Mouse (Mus musculus) gastrocnemius, postnatal 14 days (tissue): ENCODE measurements at regions not wholly inside any gene's neighbourhood (a gene's known extent, or its start where the extent isn't known, plus 50 kb on each side); places are given as distances from the start of the nearest gene placed in this dataset.

Experiments
- DNase-seq: peaks from one replicate; pipeline ENCODE4 v3.0.0; 2021; ENCODE audit warnings: mixed read lengths
- intact Hi-C: fragments of 180-260 bp; cut with DNase I; formaldehyde crosslinking; loops from one replicate; pipeline ENCODE4 v1.15.1; 2025; ENCODE audit warnings: low total_unique reads

GRCm38 (mm10) chr8:41878029-41878748, 461.3 kb upstream of the Frg1 start:
- intact Hi-C loops: no loop called here
- DNase-seq: no peak

GRCm38 (mm10) chr8:41869681-41870356, 452.9 kb upstream of the Frg1 start:
- DNase-seq: no peak
- intact Hi-C loops: no loop called here

- DNase-seq: no peak
- intact Hi-C loops: no loop called here
Observed at GRCm38 (mm10) chr8:41860918-41861317, 444.0 kb upstream of the Frg1 start.

- DNase-seq: no peak
- intact Hi-C loops: no loop called here
Observed at GRCm38 (mm10) chr8:41831713-41832112, 414.8 kb upstream of the Frg1 start.

DNA sequence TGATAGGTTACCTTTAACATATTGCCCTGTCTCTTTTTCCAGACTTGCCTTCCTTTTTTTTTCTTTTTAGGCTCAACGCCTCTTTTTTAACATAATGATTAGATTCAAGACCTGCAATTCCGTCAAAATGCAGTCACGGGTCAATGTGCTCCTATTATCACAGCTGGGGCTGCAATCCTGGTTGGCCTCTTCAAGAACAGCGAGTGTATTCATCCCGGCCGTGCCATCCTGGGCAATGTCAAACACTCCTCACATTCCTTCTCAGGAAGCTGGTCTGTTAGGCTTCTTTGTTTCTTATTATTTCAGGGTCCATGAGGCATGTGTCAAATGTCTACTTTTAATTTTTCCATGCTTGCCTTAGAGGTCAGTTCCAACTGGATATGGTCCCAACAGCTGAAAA, 413.5 kb upstream of the Frg1 start:
- no peak for DNase-seq
- intact Hi-C loops: no loop called here

GRCm38 (mm10) chr8:41824928-41825327, 408.1 kb upstream of the Frg1 start:
- intact Hi-C loops: no loop called here
- peak; percentile 12 for DNase-seq

DNA sequence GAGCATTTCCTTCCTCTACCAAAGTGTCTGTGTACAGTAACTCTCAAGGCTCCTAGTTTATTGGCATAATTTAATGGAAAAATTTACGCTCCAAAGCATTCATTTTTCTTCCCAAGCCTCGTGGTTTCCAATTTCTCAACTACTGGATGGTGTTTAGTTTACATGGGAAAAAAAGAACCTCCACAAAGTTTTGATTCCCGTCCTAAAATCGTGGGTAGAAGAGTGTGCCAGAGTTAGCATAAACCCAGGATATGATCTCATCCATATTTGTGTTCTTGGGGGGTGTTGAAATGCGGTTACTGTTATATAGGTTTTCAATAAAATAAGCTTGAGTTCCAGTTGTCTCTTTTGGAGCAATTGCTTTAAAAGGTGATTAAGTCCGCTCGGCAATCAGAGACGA, 406.2 kb upstream of the Frg1 start:
- DNase-seq: no peak
- intact Hi-C loops: no loop called here

- intact Hi-C loops: no loop called here
- no peak for DNase-seq
Observed at GRCm38 (mm10) chr8:41821676-41822075, 404.8 kb upstream of the Frg1 start.

- intact Hi-C loops: no loop called here
- DNase-seq: no peak
Observed at GRCm38 (mm10) chr8:41820605-41821395, 403.9 kb upstream of the Frg1 start.

DNA sequence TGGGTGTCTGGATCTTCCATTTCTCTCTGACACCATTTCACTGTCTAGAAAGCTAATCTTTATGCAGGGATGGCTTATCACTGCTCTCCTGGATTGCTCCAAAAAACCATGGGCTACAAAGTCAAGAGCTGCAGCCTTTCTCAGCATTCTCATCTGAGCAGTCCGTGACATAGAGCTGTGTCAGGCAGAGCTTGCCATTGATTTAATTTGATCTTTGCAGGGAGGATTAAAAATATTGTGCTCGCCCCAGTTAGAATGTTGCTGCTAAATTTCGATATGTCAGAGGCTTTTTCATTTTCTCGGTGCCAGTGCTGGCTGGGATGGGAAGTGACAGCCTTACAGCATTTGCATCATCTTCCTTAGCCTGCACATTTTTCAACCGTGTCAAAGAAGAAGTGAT, 401.7 kb upstream of the Frg1 start:
- DNase-seq: no peak
- intact Hi-C loops: no loop called here

DNA sequence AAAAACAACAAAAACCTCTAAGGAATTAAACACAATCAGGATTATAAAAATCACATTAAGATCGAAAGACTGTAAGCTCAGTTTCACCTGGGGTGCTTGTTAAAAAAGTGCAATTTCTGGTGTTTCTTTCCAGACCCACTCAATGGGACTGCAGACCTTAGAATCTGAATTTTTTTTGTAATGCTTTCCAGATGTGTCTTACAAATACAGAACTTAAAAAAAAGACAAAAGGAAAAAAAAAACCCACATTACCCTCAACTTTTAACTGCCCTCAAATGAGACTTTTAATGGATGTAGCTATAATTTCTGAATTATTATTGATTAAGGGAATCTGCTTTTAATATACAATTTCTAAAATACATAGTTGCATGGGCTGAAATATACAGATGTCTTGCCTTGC, 401.2 kb upstream of the Frg1 start:
- intact Hi-C loops: no loop called here
- DNase-seq: no peak

- no peak for DNase-seq
- intact Hi-C loops: no loop called here
Observed at GRCm38 (mm10) chr8:41815272-41815671, 398.4 kb upstream of the Frg1 start.

DNA sequence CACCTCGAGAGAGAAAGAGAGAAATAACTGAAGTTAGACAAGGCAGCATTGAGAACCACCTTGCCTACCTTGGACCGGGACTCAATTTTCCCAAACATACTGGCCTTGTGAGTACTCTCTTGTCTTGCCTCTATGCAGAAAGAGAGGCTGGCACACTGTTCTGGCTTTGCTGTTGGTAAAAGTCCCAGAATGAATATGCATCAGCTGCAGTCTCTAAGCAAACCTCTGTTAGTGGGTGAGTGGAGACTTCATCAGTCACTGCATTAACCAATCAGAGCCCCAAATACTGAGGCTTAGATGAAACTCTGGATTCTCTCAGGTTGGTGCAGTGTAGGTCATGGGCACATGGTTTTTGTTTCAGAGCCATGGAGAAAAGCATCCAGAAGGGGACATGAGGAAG, 378.8 kb upstream of the Frg1 start:
- no peak for DNase-seq
- intact Hi-C loops: no loop called here

GRCm38 (mm10) chr8:41786952-41787861, 370.3 kb upstream of the Frg1 start:
- no peak for DNase-seq
- intact Hi-C loops: no loop called here

DNA sequence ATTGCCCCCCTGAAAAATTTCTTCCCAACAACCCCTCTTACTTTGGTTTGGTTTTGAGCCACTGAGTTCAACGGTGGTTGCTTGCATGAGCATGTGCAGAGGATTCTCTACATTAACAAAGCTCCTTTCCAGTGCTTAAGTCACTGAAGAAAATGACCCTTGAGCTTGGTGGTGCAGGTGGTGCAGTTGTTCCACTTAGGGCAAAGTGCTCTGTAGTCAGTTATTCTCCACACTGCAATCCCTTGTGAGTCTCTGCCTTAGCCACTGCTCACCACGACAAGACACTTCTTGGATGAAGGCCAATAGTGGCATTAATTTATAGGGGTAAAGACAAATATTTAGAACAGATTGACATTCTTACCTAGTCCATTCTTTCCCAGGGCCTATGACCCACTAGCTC, 369.1 kb upstream of the Frg1 start:
- no peak for DNase-seq
- intact Hi-C loops: no loop called here

- intact Hi-C loops: no loop called here
- DNase-seq: no peak
Observed at GRCm38 (mm10) chr8:41782837-41783236, 366.0 kb upstream of the Frg1 start.

DNA sequence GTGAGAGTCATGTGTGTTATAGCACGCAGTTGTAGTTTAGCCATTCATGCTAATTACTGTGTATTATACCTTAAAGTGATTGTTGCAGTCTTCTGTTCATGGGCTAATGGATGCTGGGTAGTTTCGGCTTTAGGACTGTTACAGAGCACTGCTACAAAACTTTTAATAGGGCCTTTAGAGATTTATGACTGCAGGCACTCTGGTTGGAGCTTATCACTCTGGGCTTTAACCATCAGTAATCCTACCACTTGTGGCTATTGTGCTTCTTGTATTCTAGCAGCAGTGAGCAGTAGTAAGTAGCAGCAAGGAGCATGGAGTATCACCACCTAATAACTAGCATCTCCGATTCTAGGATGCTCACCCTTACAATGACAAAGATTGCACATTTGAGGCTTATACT, 362.6 kb upstream of the Frg1 start:
- intact Hi-C loops: no loop called here
- no peak for DNase-seq

GRCm38 (mm10) chr8:41771729-41772128, 354.9 kb upstream of the Frg1 start:
- intact Hi-C loops: no loop called here
- no peak for DNase-seq

DNA sequence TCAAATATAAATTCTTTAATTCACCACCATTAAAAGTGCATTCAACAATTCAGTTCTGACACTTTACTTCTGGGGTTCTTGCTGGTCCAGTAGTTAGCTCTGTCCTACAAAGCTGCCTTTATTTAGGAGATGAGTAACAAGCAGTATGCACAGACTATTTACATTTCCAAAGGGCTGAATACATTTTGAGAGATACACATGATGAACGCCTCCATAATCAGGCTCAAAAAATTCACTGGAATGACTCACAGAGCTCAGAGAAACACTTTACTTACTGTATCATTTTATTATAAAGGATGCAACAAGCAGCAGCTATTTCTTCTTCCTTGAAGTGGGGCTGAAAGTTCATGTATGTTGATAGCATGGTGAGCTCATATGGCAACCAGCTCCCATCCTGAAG, 336.6 kb upstream of the Frg1 start:
- intact Hi-C loops: no loop called here
- DNase-seq: no peak

GRCm38 (mm10) chr8:41752641-41753040, 335.8 kb upstream of the Frg1 start:
- DNase-seq: no peak
- intact Hi-C loops: no loop called here
